Mouse (Mus musculus): ENCODE measurements around the gene Pan2. TPM values are rescaled to one million over a fixed set of nuclear protein-coding genes. Genes with fewer than 3 reads are reported as not detected.

Gene Pan2
- polyA plus RNA-seq, 1 experiment from 2014 or later: 27.8 TPM

GRCm38 (mm10) chr10:128370021-128370420, 66.9 kb downstream of the Pan2 start:
- no peaks in the 10 kb centered on the region for H3K27me3 ChIP-seq (replicated peaks; ENCODE audit: control insufficient read depth, insufficient read depth, low read length)
- no peak for DNase-seq (ENCODE audit: low spot score)
- WGBS: 63% methylated on average over 6 of the region's 6 CpGs
- peaks cover 18% of the 10 kb centered on the region for H3K4me1 ChIP-seq (replicated peaks; ENCODE audit: control insufficient read depth, insufficient read depth, low read length)
- no peak overlapping the region for H3K27ac ChIP-seq (ENCODE audit: low read depth, low read length)
- no peaks in the 10 kb centered on the region for H3K36me3 ChIP-seq (ENCODE audit: control insufficient read depth, insufficient read depth, low read length)
- no peak overlapping the region; the same call in 1 of the 2 replicates for H3K4me2 ChIP-seq
- no peak overlapping the region; the same call in 1 of the 2 replicates for H3K4me3 ChIP-seq (ENCODE audit: low read depth, low read length)
- H3K9me3 ChIP-seq (ENCODE audit: control insufficient read depth, low read length): no peaks in the 10 kb centered on the region
- no peak for ATAC-seq (replicated peaks; ENCODE audit: low FRiP score)
- no peak overlapping the region for H3K9ac ChIP-seq (ENCODE audit: low read depth, low read length)

GRCm38 (mm10) chr10:128370601-128371000, 67.5 kb downstream of the Pan2 start:
- H3K4me3 ChIP-seq (ENCODE audit: low read depth, low read length): no peak overlapping the region
- DNase-seq (ENCODE audit: low spot score): no peak
- ATAC-seq (replicated peaks; ENCODE audit: low FRiP score): no peak
- WGBS: 60% methylated on average over 4 of the region's 4 CpGs
- H3K9me3 ChIP-seq (ENCODE audit: control insufficient read depth, low read length): no peaks in the 10 kb centered on the region
- no peaks in the 10 kb centered on the region for H3K27me3 ChIP-seq (replicated peaks; ENCODE audit: control insufficient read depth, insufficient read depth, low read length)
- H3K9ac ChIP-seq (ENCODE audit: low read depth, low read length): no peak overlapping the region
- peaks cover 18% of the 10 kb centered on the region for H3K4me1 ChIP-seq (replicated peaks; ENCODE audit: control insufficient read depth, insufficient read depth, low read length)
- H3K36me3 ChIP-seq (ENCODE audit: control insufficient read depth, insufficient read depth, low read length): no peaks in the 10 kb centered on the region
- H3K4me2 ChIP-seq: no peak overlapping the region
- H3K27ac ChIP-seq (ENCODE audit: low read depth, low read length): no peak overlapping the region

Other genes with a start within 250 kb of the Pan2 start
- gene Ptges3, start 244.4 kb upstream of the Pan2 start, polyA plus RNA-seq (2014; fragmentation: Nextera tagmentation; extraction: Ambion mirVana): 527 and 567 TPM in 2 replicates
- 2,564 and 2,777 TPM in 2 replicates for gene Atp5b, start 220.1 kb upstream of the Pan2 start, polyA plus RNA-seq (2014; fragmentation: Nextera tagmentation; extraction: Ambion mirVana)
- 11.1 and 13.0 TPM in 2 replicates for gene Baz2a, start 211.8 kb upstream of the Pan2 start, polyA plus RNA-seq (2014; fragmentation: Nextera tagmentation; extraction: Ambion mirVana)
- gene Rbms2, start 123.0 kb upstream of the Pan2 start, polyA plus RNA-seq (2014; fragmentation: Nextera tagmentation; extraction: Ambion mirVana): 14.6 and 17.0 TPM in 2 replicates
- gene Gls2, start 108.9 kb upstream of the Pan2 start, polyA plus RNA-seq (2014; fragmentation: Nextera tagmentation; extraction: Ambion mirVana): 3.1 and 3.4 TPM in 2 replicates
- 32.4 and 37.4 TPM in 2 replicates for gene Spryd4, start 91.5 kb upstream of the Pan2 start, polyA plus RNA-seq (2014; fragmentation: Nextera tagmentation; extraction: Ambion mirVana)
- 0.08 TPM in 1 of 2 replicates, not detected in the other for gene Mip, start 77.5 kb upstream of the Pan2 start, polyA plus RNA-seq (2014; fragmentation: Nextera tagmentation; extraction: Ambion mirVana)
- gene Timeless, start 71.3 kb upstream of the Pan2 start, polyA plus RNA-seq (2014; fragmentation: Nextera tagmentation; extraction: Ambion mirVana): 67.5 and 71.2 TPM in 2 replicates
- 0.43 and 0.92 TPM in 2 replicates for gene Apon, start 49.2 kb upstream of the Pan2 start, polyA plus RNA-seq (2014; fragmentation: Nextera tagmentation; extraction: Ambion mirVana)
- gene Apof, start 34.7 kb upstream of the Pan2 start, polyA plus RNA-seq (2014; fragmentation: Nextera tagmentation; extraction: Ambion mirVana): 25.0 and 28.0 TPM in 2 replicates
- gene Stat2, start 32.8 kb upstream of the Pan2 start, polyA plus RNA-seq (2014; fragmentation: Nextera tagmentation; extraction: Ambion mirVana): 12.5 and 14.9 TPM in 2 replicates
- gene Il23a, start 4.6 kb upstream of the Pan2 start, polyA plus RNA-seq (2014; fragmentation: Nextera tagmentation; extraction: Ambion mirVana): 0.12 and 0.22 TPM in 2 replicates
- gene Cnpy2, start 19.1 kb downstream of the Pan2 start, polyA plus RNA-seq (2014; fragmentation: Nextera tagmentation; extraction: Ambion mirVana): 195 and 221 TPM in 2 replicates
- gene Cs, start 34.4 kb downstream of the Pan2 start, polyA plus RNA-seq (2014; fragmentation: Nextera tagmentation; extraction: Ambion mirVana): 255 and 280 TPM in 2 replicates
- gene Coq10a, start 65.7 kb downstream of the Pan2 start, polyA plus RNA-seq (2014; fragmentation: Nextera tagmentation; extraction: Ambion mirVana): 8.4 and 10.5 TPM in 2 replicates
- 12.2 and 13.4 TPM in 2 replicates for gene Ankrd52, start 73.8 kb downstream of the Pan2 start, polyA plus RNA-seq (2014; fragmentation: Nextera tagmentation; extraction: Ambion mirVana)
- 16.5 and 17.6 TPM in 2 replicates for gene Slc39a5, start 97.9 kb downstream of the Pan2 start, polyA plus RNA-seq (2014; fragmentation: Nextera tagmentation; extraction: Ambion mirVana)
- gene Nabp2, start 108.2 kb downstream of the Pan2 start, polyA plus RNA-seq (2014; fragmentation: Nextera tagmentation; extraction: Ambion mirVana): 101 and 104 TPM in 2 replicates
- 19.1 and 20.4 TPM in 2 replicates for gene Rnf41, start 108.3 kb downstream of the Pan2 start, polyA plus RNA-seq (2014; fragmentation: Nextera tagmentation; extraction: Ambion mirVana)
- 59.0 and 59.7 TPM in 2 replicates for gene Smarcc2, start 155.9 kb downstream of the Pan2 start, polyA plus RNA-seq (2014; fragmentation: Nextera tagmentation; extraction: Ambion mirVana)
- gene Myl6, start 190.8 kb downstream of the Pan2 start, polyA plus RNA-seq (2014; fragmentation: Nextera tagmentation; extraction: Ambion mirVana): 639 and 685 TPM in 2 replicates
- gene Myl6b, start 195.3 kb downstream of the Pan2 start, polyA plus RNA-seq (2014; fragmentation: Nextera tagmentation; extraction: Ambion mirVana): 3.9 and 4.2 TPM in 2 replicates
- 19.1 TPM in 2 replicates for gene Esyt1, start 222.5 kb downstream of the Pan2 start, polyA plus RNA-seq (2014; fragmentation: Nextera tagmentation; extraction: Ambion mirVana)
- 9.9 and 11.1 TPM in 2 replicates for gene Zc3h10, start 244.4 kb downstream of the Pan2 start, polyA plus RNA-seq (2014; fragmentation: Nextera tagmentation; extraction: Ambion mirVana)
- gene Rpl41, start 246.0 kb downstream of the Pan2 start, polyA plus RNA-seq (2014; fragmentation: Nextera tagmentation; extraction: Ambion mirVana): 3,476 and 3,859 TPM in 2 replicates

All from liver, embryonic 11.5 days (tissue).